Mouse (Mus musculus) lung, postnatal 0 days (tissue): ENCODE results near the gene Pkdrej. TPM values are rescaled to one million over a fixed set of nuclear protein-coding genes. Genes with fewer than 3 reads are reported as not detected.
"Not testable (repeated sequence)": the region's sequence is repeated elsewhere in the genome, so short reads cannot be mapped to it uniquely, and the experiment has no call there.

Source experiments
- ATAC-seq: fragments of 200-750 bp; cut with Nextera tagmentation; 2 replicates; pipeline ENCODE4 v1.8.0; 2017; ENCODE audit warnings: moderate library complexity
- DNase-seq: peaks from one replicate; pipeline ENCODE4 v3.0.0-alpha.2; 2016; ENCODE audit warnings: low spot score
- H3K27ac ChIP-seq: fragments of 300-500 bp; sonication (generic); 2 replicates; pipeline ENCODE4 v1.5.1; 2014; ENCODE audit warnings: antibody characterized with exemption, mild to moderate bottlenecking, low read length, mixed read lengths
- H3K27me3 ChIP-seq: fragments of 300-500 bp; sonication (generic); replicated peaks from 2 replicates; pipeline ENCODE4 v1.6.1; 2014; ENCODE audit warnings: low read length, mixed read lengths; ENCODE audit not compliant: insufficient read depth
- H3K36me3 ChIP-seq: fragments of 300-500 bp; sonication (generic); 2 replicates; pipeline ENCODE4 v1.6.1; 2014; ENCODE audit warnings: low read length, mixed read lengths; ENCODE audit not compliant: insufficient read depth
- H3K4me1 ChIP-seq: fragments of 300-500 bp; sonication (generic); 2 replicates; pipeline ENCODE4 v1.6.1; 2014; ENCODE audit warnings: antibody characterized with exemption, low read depth, low read length, mixed read lengths; ENCODE audit not compliant: insufficient read depth
- H3K4me2 ChIP-seq: fragments of 300-500 bp; sonication (generic); replicated peaks from 2 replicates; pipeline ENCODE4 v1.6.1; 2014; ENCODE audit warnings: low read depth, mild to moderate bottlenecking, low read length, moderate library complexity, mixed read lengths
- H3K4me3 ChIP-seq: fragments of 300-500 bp; sonication (generic); 2 replicates; pipeline ENCODE4 v1.5.1; 2014; ENCODE audit warnings: low read depth, low read length
- H3K9ac ChIP-seq: fragments of 300-500 bp; sonication (generic); replicated peaks from 2 replicates; pipeline ENCODE4 v1.6.1; 2014; ENCODE audit warnings: low read depth, mild to moderate bottlenecking
- H3K9me3 ChIP-seq: fragments of 300-500 bp; sonication (generic); 2 replicates; pipeline ENCODE4 v1.6.1; 2016; ENCODE audit warnings: low read length, mixed read lengths
- CTCF ChIP-seq: IDR thresholded peaks from 2 replicates; pipeline ENCODE4 v1.5.1; 2016; ENCODE audit warnings: antibody characterized with exemption, mild to moderate bottlenecking
- EP300 ChIP-seq: IDR thresholded peaks from 2 replicates; pipeline ENCODE4 v1.6.1; 2016; ENCODE audit warnings: antibody characterized with exemption, mild to moderate bottlenecking, control low read depth
- WGBS: fragments of 180-500 bp; shearing (Covaris S2); extraction: QIAGEN DNeasy Blood & Tissue Kit; methylation state at CpG from one replicate; pipeline ENCODE4 v1.1.7; 2014; 5-methylcytosine and 5-hydroxymethylcytosine counted together
- polyA plus RNA-seq: library from polyadenylated mRNA; unstranded; fragments of >200 nt; fragmentation: Nextera tagmentation; extraction: Ambion mirVana; gene quantifications from 2 replicates; pipeline ENCODE4 v1.2.1, GENCODE M21; 2015

Pkdrej gene
- polyA plus RNA-seq = 0.04 and 0.08 TPM in 2 replicates

GRCm38 (mm10) chr15:85821203-85822010 is at the start of gene Pkdrej:
Gene Pkdrej, minus strand, starts transcription at chr15:85821734.
- TF ChIP-seq EP300 (no peak), CTCF (no peak)
- H3K27me3 ChIP-seq = no peaks in the 10 kb centered on the region
- H3K4me3 ChIP-seq = peak within 1 kb of the TSS; percentile 39
- H3K36me3 ChIP-seq = no peaks in the 10 kb centered on the region
- WGBS = 2% methylated on average over 57 of the region's 65 CpGs
- ATAC-seq = peak; percentile 75
- no peaks in the 10 kb centered on the region for H3K4me1 ChIP-seq
- H3K27ac ChIP-seq = no peak within 1 kb of the TSS
- H3K4me2 ChIP-seq = peak within 1 kb of the TSS; percentile 92
- DNase-seq = peak; percentile 29
- peak within 1 kb of the TSS; percentile 23; the same call in 1 of the 2 replicates for H3K9ac ChIP-seq
- no peaks in the 10 kb centered on the region; the same call in 1 of the 2 replicates for H3K9me3 ChIP-seq

GRCm38 (mm10) chr15:85867696-85868095 is 46.2 kb upstream of the Pkdrej start:
- H3K27ac ChIP-seq = no peak overlapping the region
- ATAC-seq (peak; percentile 75), DNase-seq (peak; percentile 75)
- 46% methylated on average over 6 of the region's 6 CpGs for WGBS
- no peaks in the 10 kb centered on the region for H3K27me3 ChIP-seq
- no peak overlapping the region for H3K4me2 ChIP-seq
- 0 out of 2 replicates have a peak, but pooled peaks cover 5% of the 10 kb centered on the region for H3K36me3 ChIP-seq
- H3K4me3 ChIP-seq = no peak overlapping the region
- peak; percentile 96 for TF ChIP-seq CTCF
- no peak for TF ChIP-seq EP300
- no peaks in the 10 kb centered on the region for H3K4me1 ChIP-seq
- no peaks in the 10 kb centered on the region for H3K9me3 ChIP-seq
- no peak overlapping the region for H3K9ac ChIP-seq

GRCm38 (mm10) chr15:85865913-85866312 is 44.4 kb upstream of the Pkdrej start:
- not testable (repeated sequence) for ATAC-seq, H3K4me2 ChIP-seq, H3K27me3 ChIP-seq, H3K9me3 ChIP-seq, H3K4me3 ChIP-seq, H3K9ac ChIP-seq, H3K36me3 ChIP-seq, DNase-seq, H3K4me1 ChIP-seq, H3K27ac ChIP-seq
- WGBS = 94% methylated on average over 7 of the region's 7 CpGs

GRCm38 (mm10) chr15:85859490-85860031 is 38.0 kb upstream of the Pkdrej start, which contains the start of gene Gtse1:
Gene Gtse1, plus strand, starts transcription at chr15:85859745.
- H3K4me3 ChIP-seq = peak within 1 kb of the TSS; percentile 52
- no peaks in the 10 kb centered on the region for H3K4me1 ChIP-seq
- no peaks in the 10 kb centered on the region for H3K9me3 ChIP-seq
- H3K27ac ChIP-seq = peak within 1 kb of the TSS; percentile 65
- WGBS = under 1% methylated on average over 41 of the region's 42 CpGs
- peak; percentile 100 for ATAC-seq
- DNase-seq = peak; percentile 98
- H3K36me3 ChIP-seq = no peaks in the 10 kb centered on the region
- H3K27me3 ChIP-seq = no peaks in the 10 kb centered on the region
- H3K4me2 ChIP-seq = peak within 1 kb of the TSS; percentile 85
- TF ChIP-seq CTCF (no peak), EP300 (no peak)
- H3K9ac ChIP-seq = peak within 1 kb of the TSS; percentile 65

- ATAC-seq = peak; percentile 16
- no peaks in the 10 kb centered on the region for H3K27me3 ChIP-seq
- H3K4me1 ChIP-seq = no peaks in the 10 kb centered on the region
- no peaks in the 10 kb centered on the region for H3K36me3 ChIP-seq
- H3K9me3 ChIP-seq = no peaks in the 10 kb centered on the region
- peak overlapping the region; percentile 52 for H3K4me3 ChIP-seq
- H3K27ac ChIP-seq = peak overlapping the region; percentile 65
- H3K9ac ChIP-seq = peak overlapping the region; percentile 65
- TF ChIP-seq EP300 (no peak), CTCF (no peak)
- 9% methylated on average over 15 of the region's 15 CpGs for WGBS
- no peak for DNase-seq
- peak overlapping the region; percentile 85 for H3K4me2 ChIP-seq
These were observed 37.5 kb upstream of the Pkdrej start for GRCm38 (mm10) chr15:85858980-85859489.

GRCm38 (mm10) chr15:85851656-85852392 is 30.3 kb upstream of the Pkdrej start:
- H3K9ac ChIP-seq = no peak overlapping the region
- H3K9me3 ChIP-seq = no peaks in the 10 kb centered on the region
- no peak overlapping the region for H3K4me2 ChIP-seq
- DNase-seq (no peak), ATAC-seq (no peak)
- H3K4me1 ChIP-seq = no peaks in the 10 kb centered on the region
- TF ChIP-seq CTCF (peak; percentile 41), EP300 (no peak)
- no peaks in the 10 kb centered on the region for H3K36me3 ChIP-seq
- no peaks in the 10 kb centered on the region for H3K27me3 ChIP-seq
- no peak overlapping the region for H3K27ac ChIP-seq
- WGBS = 74% methylated on average over 12 of the region's 12 CpGs
- no peak overlapping the region for H3K4me3 ChIP-seq
